Mouse (Mus musculus): ENCODE results near the gene Ptpn3.

- TF ChIP-seq CTCF (IDR thresholded peaks at IDR 0.05; ENCODE audit: extremely low read depth, insufficient read depth, low read length), result no peak
- TF ChIP-seq POLR2A (IDR thresholded peaks at IDR 0.05; ENCODE audit: extremely low read depth, insufficient read depth, low read length), result no peak
Measured at GRCm38 (mm10) chr4:57148182-57148581, 153.5 kb downstream of the Ptpn3 start.
